Mouse (Mus musculus): ENCODE results near the gene Cdcp2. TPM values are rescaled to one million over a fixed set of nuclear protein-coding genes. Genes with fewer than 3 reads are reported as not detected.

Cdcp2 gene
- not detected for total RNA-seq (2021)

GRCm38 (mm10) chr4:107096841-107097373 lies at the start of gene Cdcp2:
Gene Cdcp2, plus strand, starts transcription at chr4:107096891.
- DNase-seq (ENCODE audit: extremely low spot score in 1 of 2, low spot score in 1 of 2): no peak

GRCm38 (mm10) chr4:107047806-107048205 lies 48.9 kb upstream of the Cdcp2 start:
- DNase-seq (ENCODE audit: extremely low spot score in 1 of 2, low spot score in 1 of 2): no peak

DNA sequence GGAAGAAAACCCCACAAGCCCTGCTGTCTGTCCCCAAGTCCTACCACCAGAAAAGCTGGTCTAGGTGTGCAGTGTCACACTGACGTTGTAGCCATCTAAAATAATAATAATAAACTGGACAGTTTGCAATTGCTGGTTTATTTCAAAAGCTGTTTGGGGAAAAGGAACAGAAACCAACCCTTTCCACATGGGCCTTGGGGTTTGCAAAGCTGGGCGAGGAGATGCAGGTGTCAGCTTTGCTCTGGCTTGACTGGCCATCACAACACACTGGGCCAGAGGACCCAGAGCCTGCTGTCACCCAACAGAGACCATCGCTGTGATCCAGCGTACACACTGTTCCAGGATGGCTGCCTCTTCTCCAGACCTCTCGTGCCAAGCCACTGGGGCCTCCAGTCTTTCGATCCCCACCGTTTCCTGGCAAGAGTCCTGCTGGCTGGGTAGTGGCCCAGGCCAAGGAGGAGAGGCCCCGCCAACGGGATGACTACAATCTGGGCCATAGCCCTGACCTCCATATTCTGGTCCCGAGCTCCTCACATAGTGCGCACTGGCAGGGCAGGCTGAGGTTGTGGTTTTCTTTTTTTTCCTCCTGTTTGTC lies 48.0 kb upstream of the Cdcp2 start:
- no peak for DNase-seq (ENCODE audit: extremely low spot score in 1 of 2, low spot score in 1 of 2)

GRCm38 (mm10) chr4:107051889-107052288 lies 44.8 kb upstream of the Cdcp2 start:
- DNase-seq (ENCODE audit: extremely low spot score in 1 of 2, low spot score in 1 of 2): no peak

DNA sequence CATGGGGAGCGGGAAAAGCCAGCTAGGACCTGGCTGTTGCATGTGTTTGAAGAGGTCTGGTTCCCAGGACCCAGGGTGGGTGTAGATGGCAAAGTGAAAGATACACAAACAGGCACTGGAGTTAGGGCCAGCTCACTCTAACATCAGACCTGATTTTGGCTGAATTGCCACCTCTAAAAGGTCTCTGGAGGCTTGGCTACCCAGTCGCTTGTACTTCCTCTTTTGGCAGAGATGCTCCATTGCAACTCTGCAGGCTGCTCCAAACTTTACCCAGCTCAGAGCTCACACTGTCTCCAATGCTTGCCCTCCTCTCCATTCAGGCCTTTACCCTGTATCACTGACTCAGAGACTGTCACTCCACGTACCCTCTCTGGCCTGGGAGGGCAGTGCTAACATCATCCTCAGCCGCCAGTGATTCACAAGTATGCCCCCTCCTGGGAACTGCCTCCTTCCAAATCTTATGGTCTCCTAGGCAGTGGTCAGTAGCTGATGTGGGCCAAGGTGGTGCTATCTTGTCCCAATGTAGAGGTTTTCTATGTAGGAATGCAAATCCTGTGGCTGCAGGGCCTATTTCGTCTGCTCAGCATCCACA lies 43.6 kb upstream of the Cdcp2 start:
- no peak for DNase-seq (ENCODE audit: extremely low spot score in 1 of 2, low spot score in 1 of 2)

GRCm38 (mm10) chr4:107056088-107056487 lies 40.6 kb upstream of the Cdcp2 start:
- DNase-seq (ENCODE audit: extremely low spot score in 1 of 2, low spot score in 1 of 2): no peak

- no peak for DNase-seq (ENCODE audit: extremely low spot score in 1 of 2, low spot score in 1 of 2)
These were observed 38.3 kb upstream of the Cdcp2 start for GRCm38 (mm10) chr4:107058346-107058745.

DNA sequence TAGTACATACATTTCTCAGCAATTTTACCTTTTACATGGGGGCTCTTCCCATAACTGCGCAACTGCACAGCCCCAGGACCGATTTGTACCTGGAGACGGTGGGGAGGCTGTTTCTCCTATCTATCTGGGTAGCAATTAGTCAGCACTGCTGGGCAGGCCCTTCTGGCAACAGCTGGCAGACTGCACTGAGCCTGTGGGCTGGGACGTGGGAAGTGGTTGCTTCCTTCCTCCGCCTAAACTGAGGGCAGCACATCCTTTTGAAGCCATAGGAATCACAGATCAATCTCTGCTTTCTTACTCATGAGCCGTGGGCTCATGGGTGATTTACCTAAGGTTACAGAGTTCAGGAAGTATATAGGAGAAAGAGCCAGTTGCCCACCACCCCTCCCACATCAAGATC lies 37.9 kb upstream of the Cdcp2 start:
- no peak for DNase-seq (ENCODE audit: extremely low spot score in 1 of 2, low spot score in 1 of 2)

- no peak for DNase-seq (ENCODE audit: extremely low spot score in 1 of 2, low spot score in 1 of 2)
These were observed 35.1 kb upstream of the Cdcp2 start for GRCm38 (mm10) chr4:107061560-107061959.

DNA sequence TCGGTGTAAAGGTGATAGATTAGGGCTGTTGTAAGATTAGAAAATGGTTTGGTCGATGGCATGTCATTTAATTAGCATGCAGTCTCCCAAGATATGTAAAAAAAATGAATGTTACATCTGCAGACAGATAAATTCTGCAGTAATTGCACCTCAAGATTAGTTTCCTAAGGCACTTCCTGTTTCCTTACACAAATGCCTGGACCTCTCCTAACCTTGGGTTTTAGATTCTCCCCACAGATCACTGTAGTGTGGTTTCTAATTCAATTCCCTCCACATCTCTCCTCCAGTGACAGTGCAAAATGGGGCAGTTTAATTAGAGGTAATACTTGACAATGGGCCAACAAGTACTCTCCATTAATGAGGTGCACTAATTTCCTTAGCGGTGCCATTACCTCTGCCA lies 33.5 kb upstream of the Cdcp2 start:
- no peak for DNase-seq (ENCODE audit: extremely low spot score in 1 of 2, low spot score in 1 of 2)

GRCm38 (mm10) chr4:107064394-107065098 lies 32.1 kb upstream of the Cdcp2 start:
- no peak for DNase-seq (ENCODE audit: extremely low spot score in 1 of 2, low spot score in 1 of 2)

- DNase-seq (ENCODE audit: extremely low spot score in 1 of 2, low spot score in 1 of 2): peak; percentile 89 to 90
These were observed 30.2 kb upstream of the Cdcp2 start, which contains the start of the genes Mrpl37 and Cyb5rl for GRCm38 (mm10) chr4:107066252-107067124. Gene Mrpl37, minus strand, starts transcription at chr4:107066868. Gene Cyb5rl, plus strand, starts transcription at chr4:107066988.

GRCm38 (mm10) chr4:107067151-107067840 lies 29.4 kb upstream of the Cdcp2 start:
- peak in 1 of 2 experiments; percentile 22 for DNase-seq (ENCODE audit: extremely low spot score in 1 of 2, low spot score in 1 of 2)

DNA sequence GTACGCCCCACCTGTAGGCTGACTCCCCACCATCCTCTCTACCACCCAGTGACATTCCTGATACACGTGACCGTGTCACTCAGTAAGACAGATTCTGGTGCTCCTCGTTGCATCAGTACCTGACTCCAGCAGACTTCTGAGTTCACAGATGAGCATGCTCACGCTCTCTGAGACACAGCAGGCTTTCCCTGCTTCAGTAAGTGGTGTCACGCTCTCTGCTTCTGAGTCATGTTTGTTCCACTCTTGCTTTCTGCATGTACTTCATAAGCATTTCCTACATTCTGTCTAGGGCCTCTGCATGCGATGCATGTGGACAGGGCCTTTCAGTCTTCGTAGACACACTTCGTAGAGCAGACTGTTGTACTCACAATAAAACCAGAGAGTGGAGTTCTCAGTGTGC lies 24.3 kb upstream of the Cdcp2 start:
- DNase-seq (ENCODE audit: extremely low spot score in 1 of 2, low spot score in 1 of 2): no peak

DNA sequence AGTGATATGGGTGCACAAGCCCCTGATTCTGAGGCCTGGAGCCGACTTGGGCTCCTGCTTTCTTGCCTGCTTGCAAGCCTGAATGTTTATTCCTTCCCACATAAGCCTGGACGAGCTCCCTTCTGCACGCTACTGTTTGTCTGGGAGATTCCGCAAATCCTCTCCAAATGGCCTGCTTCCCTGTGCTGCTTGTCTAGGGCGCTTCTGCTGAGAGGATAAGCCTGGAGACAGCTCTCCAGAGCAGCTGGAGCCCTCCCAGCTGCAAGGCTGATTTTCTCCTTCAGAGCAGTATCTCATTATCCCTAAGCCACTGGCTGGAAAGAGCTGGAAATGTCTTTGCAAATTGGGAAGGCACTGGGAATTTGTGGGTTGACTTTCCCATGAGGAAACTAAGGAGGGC lies 21.2 kb upstream of the Cdcp2 start:
- no peak for DNase-seq (ENCODE audit: extremely low spot score in 1 of 2, low spot score in 1 of 2)

GRCm38 (mm10) chr4:107078894-107079293 lies 17.8 kb upstream of the Cdcp2 start:
- DNase-seq (ENCODE audit: extremely low spot score in 1 of 2, low spot score in 1 of 2): no peak

- no peak for DNase-seq (ENCODE audit: extremely low spot score in 1 of 2, low spot score in 1 of 2)
These were observed 17.0 kb upstream of the Cdcp2 start for GRCm38 (mm10) chr4:107079716-107080115.

- DNase-seq (ENCODE audit: extremely low spot score in 1 of 2, low spot score in 1 of 2): no peak
These were observed 14.5 kb upstream of the Cdcp2 start for GRCm38 (mm10) chr4:107082185-107082584.

DNA sequence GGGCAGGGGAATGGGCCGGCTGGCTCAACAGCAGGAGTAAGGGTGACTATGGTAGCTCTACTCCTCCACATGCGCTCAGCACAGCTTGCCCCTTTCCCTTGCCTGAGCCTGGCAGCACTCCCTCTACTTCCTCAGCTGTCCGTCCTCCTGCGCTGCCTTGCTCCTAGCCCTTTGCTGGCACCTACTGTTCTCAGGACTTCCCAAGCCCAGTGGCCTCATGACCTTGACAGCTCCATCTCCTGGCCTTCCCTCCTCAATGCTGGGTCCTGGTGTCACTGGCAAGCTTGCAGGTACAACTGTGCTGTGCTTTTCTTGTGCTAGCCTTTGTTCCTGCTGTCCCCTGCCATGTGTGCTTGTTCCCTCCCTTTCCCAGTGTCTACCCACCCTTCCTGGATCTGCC lies 13.6 kb upstream of the Cdcp2 start:
- no peak for DNase-seq (ENCODE audit: extremely low spot score in 1 of 2, low spot score in 1 of 2)

DNA sequence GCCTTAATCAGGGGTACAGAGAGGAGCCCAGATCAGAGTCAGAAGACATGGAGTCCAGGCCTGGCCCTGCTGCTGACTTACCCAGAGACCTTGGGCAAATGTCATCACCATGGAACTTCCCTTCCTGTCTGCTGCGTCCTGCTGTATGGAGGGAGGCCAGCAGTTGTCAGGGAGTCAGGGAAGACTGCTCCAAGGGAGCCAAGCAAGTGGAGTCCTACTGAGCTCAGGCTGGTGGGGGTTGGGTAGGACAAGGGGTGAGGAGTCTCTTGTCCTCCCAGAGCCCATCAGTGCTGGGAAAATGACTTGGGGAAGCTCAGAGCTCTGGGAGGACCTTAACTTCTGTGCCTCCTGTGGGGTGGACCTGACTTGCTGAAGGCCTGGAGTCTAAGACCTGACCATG lies 12.3 kb upstream of the Cdcp2 start:
- DNase-seq (ENCODE audit: extremely low spot score in 1 of 2, low spot score in 1 of 2): peak in 1 of 2 experiments; percentile 16

Measured in layer of hippocampus, postnatal 25 days (tissue).